14 mouse cellular contexts compared by ENCODE assay signal in the genomic region with DNA sequence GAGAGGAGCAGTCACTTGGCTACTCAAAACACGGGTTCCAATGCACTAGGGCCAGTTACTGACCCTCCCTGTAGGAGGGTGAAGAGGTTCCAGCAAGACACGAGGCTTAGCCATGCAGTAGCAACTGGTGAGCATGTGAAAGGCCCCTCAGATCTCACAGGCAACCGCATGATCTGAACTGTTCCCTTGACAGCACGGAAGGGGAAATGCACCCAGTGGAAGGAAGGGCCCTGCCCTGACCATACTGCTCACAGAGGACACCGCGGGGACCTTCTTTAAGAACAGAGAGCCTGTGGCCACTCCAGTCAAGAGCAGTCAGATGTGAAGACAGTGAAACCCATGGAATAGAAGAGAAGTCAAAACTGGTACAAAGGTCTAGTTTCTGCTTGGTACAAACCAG. TPM values are rescaled to one million over a fixed set of nuclear protein-coding genes. Genes with fewer than 3 reads are reported as not detected.
DNase-seq lines count a peak whose midpoint lies in the region; ATAC-seq lines count a peak whose summit lies in the region.
"Had no signal": no experiment of that assay in that cellular context is flagged by ENCODE, and none has a peak within 500 bp of the region (broad histone marks: within the 10 kb centered on the region; RNA-seq: fewer than 3 reads in every experiment).

No protein-coding gene starts in this region.

- no peaks in the 10 kb centered on the region for H3K36me3 ChIP-seq in liver, embryonic 12.5 days
- H3K36me3 ChIP-seq in hindbrain, embryonic 11.5 days (ENCODE audit: control insufficient read depth, insufficient read depth, low read length): no peaks in the 10 kb centered on the region
- H3K36me3 ChIP-seq: embryonic facial prominence, embryonic 12.5 days; hindbrain, embryonic 12.5 days; kidney, embryonic 15.5 days had no signal

- H3K27me3 ChIP-seq in liver, embryonic 12.5 days (replicated peaks): no peaks in the 10 kb centered on the region
- no peaks in the 10 kb centered on the region for H3K27me3 ChIP-seq in hindbrain, embryonic 11.5 days (ENCODE audit: control insufficient read depth, insufficient read depth, low read length)
- H3K27me3 ChIP-seq: embryonic facial prominence, embryonic 12.5 days; hindbrain, embryonic 12.5 days; kidney, embryonic 15.5 days had no signal

- WGBS in liver, embryonic 12.5 days (ENCODE audit: insufficient replicate concordance): 22% methylated on average over 6 of the region's 6 CpGs
- WGBS in hindbrain, embryonic 11.5 days: 86% methylated on average over 6 of the region's 6 CpGs

- H3K9me3 ChIP-seq in liver, embryonic 12.5 days (replicated peaks): no peaks in the 10 kb centered on the region
- no peaks in the 10 kb centered on the region for H3K9me3 ChIP-seq in hindbrain, embryonic 11.5 days (ENCODE audit: control insufficient read depth, low read length)
- H3K9me3 ChIP-seq: embryonic facial prominence, embryonic 12.5 days; G1E; hindbrain, embryonic 12.5 days; kidney, embryonic 15.5 days had no signal

- H3K9ac ChIP-seq in liver, embryonic 12.5 days: peak overlapping the region; percentile 56
- no peak overlapping the region for H3K9ac ChIP-seq in hindbrain, embryonic 11.5 days (ENCODE audit: low read depth, low read length)
- H3K9ac ChIP-seq: embryonic facial prominence, embryonic 12.5 days; hindbrain, embryonic 12.5 days; kidney, embryonic 15.5 days had no signal

- peak; percentile 41 for DNase-seq in thymus, postnatal 0 days (ENCODE audit: low spot score)
- DNase-seq in thymus, postnatal 10 days (ENCODE audit: low spot score in 2 of 2): no peak
- DNase-seq in hindbrain, embryonic 11.5 days (ENCODE audit: low spot score): no peak
- DNase-seq in layer of hippocampus, adult 18-20 months (ENCODE audit: low spot score in 2 of 2): no peak
- DNase-seq in cerebellum, postnatal 10 days: no peak
- DNase-seq: adrenal gland, postnatal 14 days; cerebellum, postnatal 36 days; gastrocnemius, postnatal 36 days had no signal

- ATAC-seq in liver, embryonic 12.5 days: no peak
- peak; percentile 10 for ATAC-seq in megakaryocyte progenitor cell, adult 5-6 weeks (replicated peaks; ENCODE audit: poor library complexity)
- no peak for ATAC-seq in hindbrain, embryonic 11.5 days (ENCODE audit: low FRiP score)

- no peak overlapping the region for H3K4me3 ChIP-seq in liver, embryonic 12.5 days
- H3K4me3 ChIP-seq in hindbrain, embryonic 11.5 days (ENCODE audit: low read depth, low read length): no peak overlapping the region
- H3K4me3 ChIP-seq: embryonic facial prominence, embryonic 12.5 days; hindbrain, embryonic 12.5 days; kidney, embryonic 15.5 days had no signal

- peak overlapping the region; percentile 87 for H3K27ac ChIP-seq in liver, embryonic 12.5 days
- no peak overlapping the region for H3K27ac ChIP-seq in hindbrain, embryonic 11.5 days (ENCODE audit: low read depth, low read length)
- H3K27ac ChIP-seq: embryonic facial prominence, embryonic 12.5 days; hindbrain, embryonic 12.5 days; kidney, embryonic 15.5 days had no signal

- peaks cover 98% of the 10 kb centered on the region for H3K4me1 ChIP-seq in liver, embryonic 12.5 days
- H3K4me1 ChIP-seq in hindbrain, embryonic 11.5 days (replicated peaks; ENCODE audit: control insufficient read depth, insufficient read depth, low read length): no peaks in the 10 kb centered on the region
- H3K4me1 ChIP-seq: embryonic facial prominence, embryonic 12.5 days; hindbrain, embryonic 12.5 days had no signal

- peak overlapping the region; percentile 49 for H3K4me2 ChIP-seq in liver, embryonic 12.5 days
- no peak overlapping the region for H3K4me2 ChIP-seq in hindbrain, embryonic 11.5 days (replicated peaks; ENCODE audit: low read depth, low read length)
- H3K4me2 ChIP-seq: embryonic facial prominence, embryonic 12.5 days; hindbrain, embryonic 12.5 days; kidney, embryonic 15.5 days had no signal

RNA-seq across cellular contexts. Expression of gene Emilin2, which starts 48.6 kb away (rescaled TPM):
- polyA plus RNA-seq in thymus, postnatal 0 days (2015; fragmentation: Nextera tagmentation; extraction: Ambion mirVana): 3.2 TPM in 2 replicates
- 28.9 and 31.1 TPM in 2 replicates for polyA plus RNA-seq in liver, embryonic 12.5 days (2016; fragmentation: Nextera tagmentation; extraction: Ambion mirVana)
- total RNA-seq in megakaryocyte progenitor cell, adult 5-6 weeks (2015): 14.6 and 16.3 TPM in 2 replicates
- 20.0 and 23.5 TPM in 2 replicates for total RNA-seq in megakaryocyte progenitor cell, adult 5-6 weeks (2017)
- polyA plus RNA-seq in hindbrain, embryonic 11.5 days (2014; fragmentation: Nextera tagmentation; extraction: Ambion mirVana): 7.8 and 11.2 TPM in 2 replicates
- total RNA-seq in layer of hippocampus, adult 18-20 months (2021): 1 to 10 TPM; 2.8 to 4.5 TPM
